Mouse (Mus musculus): ENCODE measurements at regions not wholly inside any gene's neighbourhood (a gene's known extent, or its start where the extent isn't known, plus 50 kb on each side); places are given as distances from the start of the nearest gene placed in this dataset.

- Histone ChIP-seq H3K27me3 (ENCODE audit: control insufficient read depth, insufficient read depth, low read length) (no peaks in the 10 kb centered on the region), H3K36me3 (replicated peaks; ENCODE audit: control insufficient read depth, insufficient read depth, low read length) (no peaks in the 10 kb centered on the region), H3K4me3 (ENCODE audit: low read depth, low read length) (no peak overlapping the region), H3K9me3 (replicated peaks; ENCODE audit: control insufficient read depth, low read length) (no peaks in the 10 kb centered on the region), H3K4me1 (ENCODE audit: control insufficient read depth, insufficient read depth) (no peaks in the 10 kb centered on the region), H3K4me2 (ENCODE audit: low read depth, low read length) (no peak overlapping the region), H3K9ac (replicated peaks; ENCODE audit: low read depth, low read length) (no peak overlapping the region), H3K27ac (ENCODE audit: low read depth) (no peak overlapping the region)
- no peak for TF ChIP-seq EP300 (IDR thresholded peaks at IDR 0.05; ENCODE audit: low read depth)
- peak; percentile 27 for TF ChIP-seq CTCF (IDR thresholded peaks at IDR 0.05; ENCODE audit: low read depth)
- ATAC-seq (ENCODE audit: insufficient read depth, low read depth) = no peak
- no peak for DNase-seq (ENCODE audit: low spot score)
- WGBS = 87% methylated on average over 1 of the region's 1 CpGs
Measured at GRCm38 (mm10) chr6:76202801-76203200, 294.8 kb downstream of the Gm9008 start.
